Mouse (Mus musculus) hindbrain, embryonic 15.5 days (tissue): ENCODE measurements around the gene 1700016K19Rik. TPM values are rescaled to one million over a fixed set of nuclear protein-coding genes. Genes with fewer than 3 reads are reported as not detected.
A peak's percentile ranks its signal among the peaks of the same experiment; 100 is the strongest.

ENCODE experiments used
- ATAC-seq: fragments of 200-750 bp; cut with Nextera tagmentation; 2 replicates; pipeline ENCODE4 v1.8.0; 2017; ENCODE audit warnings: low read depth, moderate number of reproducible peaks, moderate TSS enrichment; ENCODE audit not compliant: low FRiP score
- H3K27ac ChIP-seq: fragments of 300-500 bp; sonication (generic); replicated peaks from 2 replicates; pipeline ENCODE4 v1.5.1; 2015; ENCODE audit warnings: mild to moderate bottlenecking, inconsistent platforms
- H3K27me3 ChIP-seq: fragments of 300-500 bp; sonication (generic); 2 replicates; pipeline ENCODE4 v1.6.1; 2015; ENCODE audit warnings: control low read depth, inconsistent platforms
- H3K36me3 ChIP-seq: fragments of 300-500 bp; sonication (generic); 2 replicates; pipeline ENCODE4 v1.6.1; 2015; ENCODE audit warnings: control low read depth, inconsistent platforms
- H3K4me1 ChIP-seq: fragments of 300-500 bp; sonication (generic); replicated peaks from 2 replicates; pipeline ENCODE4 v1.6.1; 2015; ENCODE audit warnings: control low read depth, inconsistent platforms
- H3K4me2 ChIP-seq: fragments of 300-500 bp; sonication (generic); 2 replicates; pipeline ENCODE4 v1.6.1; 2015; ENCODE audit warnings: moderate library complexity, mild to moderate bottlenecking, inconsistent platforms
- H3K4me3 ChIP-seq: fragments of 300-500 bp; sonication (generic); 2 replicates; pipeline ENCODE4 v1.5.1; 2015; ENCODE audit warnings: mild to moderate bottlenecking, inconsistent platforms
- H3K9ac ChIP-seq: fragments of 300-500 bp; sonication (generic); 2 replicates; pipeline ENCODE4 v1.6.1; 2015; ENCODE audit warnings: inconsistent platforms
- H3K9me3 ChIP-seq: fragments of 300-500 bp; sonication (generic); 2 replicates; pipeline ENCODE4 v1.6.1; 2016; ENCODE audit warnings: control low read depth, inconsistent platforms
- WGBS: fragments of 180-500 bp; shearing (Covaris S2); methylation state at CpG from one replicate; pipeline ENCODE4 v1.1.7; 2015; 5-methylcytosine and 5-hydroxymethylcytosine counted together
- polyA plus RNA-seq: library from polyadenylated mRNA; unstranded; fragments of >200 nt; fragmentation: Nextera tagmentation; extraction: Ambion mirVana; gene quantifications from 2 replicates; pipeline ENCODE4 v1.2.1, GENCODE M21; 2015

Gene 1700016K19Rik
- polyA plus RNA-seq, 1 experiment from 2014 or later = 4.3 TPM

DNA sequence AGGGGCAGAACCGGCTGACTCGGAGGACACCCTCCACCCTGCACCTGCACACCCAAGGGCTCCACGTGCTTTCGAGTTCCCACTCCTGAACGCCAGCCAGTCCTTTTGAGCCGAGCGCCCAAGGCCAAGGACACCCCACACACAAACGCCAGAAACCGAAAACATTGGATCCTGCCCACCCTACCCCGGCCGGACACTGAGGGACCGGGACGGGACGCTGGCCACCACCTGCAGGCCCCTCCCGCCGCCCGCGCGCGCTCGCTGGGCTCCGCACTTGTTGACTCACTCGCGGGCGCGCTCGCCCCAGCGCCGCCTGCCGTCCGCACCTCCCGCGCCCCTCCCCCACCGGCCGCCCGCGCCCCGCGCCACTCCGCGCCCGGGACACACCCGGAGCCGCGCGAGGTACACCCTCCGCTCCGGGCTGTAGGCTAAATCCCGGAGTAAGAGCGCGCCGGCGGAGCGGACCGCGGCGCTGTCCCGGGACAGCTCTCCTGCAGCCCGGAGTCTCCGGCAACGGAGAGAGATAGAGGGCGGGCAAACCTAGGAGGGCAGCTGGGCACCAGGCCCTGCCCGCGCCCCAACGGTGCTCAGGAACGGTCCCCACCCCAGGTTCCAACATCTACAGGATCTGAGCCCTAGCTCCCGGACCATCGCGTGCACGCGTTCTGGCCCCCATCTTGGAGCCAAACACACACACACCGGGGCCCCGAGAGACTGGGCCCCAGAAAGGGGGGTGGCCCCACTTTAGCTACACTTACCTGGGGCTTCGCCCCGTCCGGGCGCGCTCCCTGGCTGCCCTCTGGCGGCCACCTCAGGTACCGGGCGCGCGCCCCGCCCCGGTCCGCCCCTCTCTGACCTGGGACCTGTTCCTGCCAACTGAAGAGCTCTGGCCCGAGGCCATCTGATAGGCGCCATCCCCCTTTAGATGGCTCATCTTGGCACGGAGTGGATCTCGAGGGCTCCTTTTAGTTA, 33.0 kb upstream of the 1700016K19Rik start:
- Histone ChIP-seq H3K9ac (peak overlapping the region; percentile 61), H3K27ac (peak overlapping the region; percentile 39), H3K4me1 (peaks cover 42% of the 10 kb centered on the region), H3K9me3 (no peaks in the 10 kb centered on the region), H3K4me3 (peak overlapping the region; percentile 62), H3K4me2 (peak overlapping the region; percentile 99), H3K27me3 (peaks cover 12% of the 10 kb centered on the region; the same call in 1 of the 2 replicates), H3K36me3 (no peaks in the 10 kb centered on the region)
- ATAC-seq = peak; percentile 52
- WGBS = under 1% methylated on average over 88 of the region's 90 CpGs

DNA sequence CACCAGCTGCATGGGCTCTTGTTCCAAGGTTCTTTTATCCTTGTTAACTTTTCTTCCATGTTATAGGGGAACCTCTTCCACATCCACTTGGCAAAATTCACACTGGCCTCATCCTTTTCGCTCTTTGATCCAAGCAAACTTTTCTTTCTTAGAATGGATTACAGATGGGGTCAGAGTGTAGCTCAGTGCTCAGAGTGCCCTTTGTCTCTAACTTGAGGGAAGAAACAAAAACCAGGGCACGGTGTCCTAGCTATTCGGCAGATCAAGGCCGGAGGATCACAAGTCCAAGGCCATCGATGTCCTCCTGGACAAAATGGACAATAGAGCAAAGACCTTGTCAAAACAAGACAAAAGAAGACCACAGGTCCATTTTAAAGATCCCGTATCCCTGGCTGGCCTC, 31.0 kb upstream of the 1700016K19Rik start:
- Histone ChIP-seq H3K4me2 (no peak overlapping the region), H3K4me3 (no peak overlapping the region), H3K9ac (no peak overlapping the region), H3K9me3 (no peaks in the 10 kb centered on the region), H3K4me1 (peaks cover 38% of the 10 kb centered on the region), H3K27me3 (peaks cover 12% of the 10 kb centered on the region; the same call in 1 of the 2 replicates), H3K36me3 (no peaks in the 10 kb centered on the region), H3K27ac (no peak overlapping the region)
- no peak for ATAC-seq
- 80% methylated on average over 6 of the region's 6 CpGs for WGBS

GRCm38 (mm10) chr11:75970629-75971028, 29.1 kb upstream of the 1700016K19Rik start:
- 32% methylated on average over 3 of the region's 3 CpGs for WGBS
- no peak overlapping the region for H3K9ac ChIP-seq
- peaks cover 19% of the 10 kb centered on the region for H3K4me1 ChIP-seq
- no peak overlapping the region for H3K27ac ChIP-seq
- H3K27me3 ChIP-seq = peaks cover 3% of the 10 kb centered on the region; the same call in 1 of the 2 replicates
- H3K36me3 ChIP-seq = no peaks in the 10 kb centered on the region
- H3K4me2 ChIP-seq = no peak overlapping the region
- H3K9me3 ChIP-seq = no peaks in the 10 kb centered on the region
- no peak for ATAC-seq
- H3K4me3 ChIP-seq = no peak overlapping the region

- WGBS = 80% methylated on average over 3 of the region's 3 CpGs
- H3K4me3 ChIP-seq = no peak overlapping the region
- H3K27ac ChIP-seq = no peak overlapping the region
- peaks cover 3% of the 10 kb centered on the region for H3K4me1 ChIP-seq
- H3K36me3 ChIP-seq = no peaks in the 10 kb centered on the region
- H3K27me3 ChIP-seq = no peaks in the 10 kb centered on the region; the same call in 1 of the 2 replicates
- no peaks in the 10 kb centered on the region for H3K9me3 ChIP-seq
- ATAC-seq = no peak
- H3K4me2 ChIP-seq = no peak overlapping the region
- no peak overlapping the region for H3K9ac ChIP-seq
Measured at GRCm38 (mm10) chr11:75972188-75972587, 27.5 kb upstream of the 1700016K19Rik start.

- no peaks in the 10 kb centered on the region for H3K4me1 ChIP-seq
- no peak overlapping the region for H3K4me2 ChIP-seq
- H3K27ac ChIP-seq = no peak overlapping the region
- no peaks in the 10 kb centered on the region for H3K36me3 ChIP-seq
- no peak overlapping the region for H3K4me3 ChIP-seq
- H3K9ac ChIP-seq = no peak overlapping the region
- ATAC-seq = no peak
- 38% methylated on average over 7 of the region's 7 CpGs for WGBS
- no peaks in the 10 kb centered on the region; the same call in 1 of the 2 replicates for H3K27me3 ChIP-seq
- no peaks in the 10 kb centered on the region for H3K9me3 ChIP-seq
Measured at GRCm38 (mm10) chr11:75972916-75973567, 26.7 kb upstream of the 1700016K19Rik start.

DNA sequence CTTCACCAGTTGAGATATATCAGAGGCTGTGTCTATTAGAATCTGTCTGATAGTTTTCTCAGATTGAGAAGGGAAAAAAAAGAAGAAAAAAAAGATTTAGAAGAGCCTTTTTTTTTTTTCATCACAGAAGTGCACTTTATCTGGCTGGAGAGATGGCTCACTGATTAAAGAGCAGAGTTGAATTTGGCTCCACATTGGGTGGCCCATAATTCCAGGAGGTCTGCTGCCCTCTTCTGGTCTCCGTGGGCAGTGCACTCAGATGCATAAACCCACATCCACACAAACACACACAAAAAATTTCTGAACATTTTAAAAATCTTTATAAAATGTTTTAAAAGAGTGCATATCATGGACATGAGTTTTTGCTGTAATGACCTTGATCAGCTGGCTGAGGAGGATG, 25.7 kb upstream of the 1700016K19Rik start:
- Histone ChIP-seq H3K4me2 (no peak overlapping the region), H3K27me3 (no peaks in the 10 kb centered on the region), H3K4me1 (no peaks in the 10 kb centered on the region), H3K36me3 (no peaks in the 10 kb centered on the region), H3K4me3 (no peak overlapping the region), H3K9me3 (no peaks in the 10 kb centered on the region), H3K9ac (no peak overlapping the region), H3K27ac (no peak overlapping the region)
- WGBS = 92% methylated on average over 1 of the region's 1 CpGs
- no peak for ATAC-seq

DNA sequence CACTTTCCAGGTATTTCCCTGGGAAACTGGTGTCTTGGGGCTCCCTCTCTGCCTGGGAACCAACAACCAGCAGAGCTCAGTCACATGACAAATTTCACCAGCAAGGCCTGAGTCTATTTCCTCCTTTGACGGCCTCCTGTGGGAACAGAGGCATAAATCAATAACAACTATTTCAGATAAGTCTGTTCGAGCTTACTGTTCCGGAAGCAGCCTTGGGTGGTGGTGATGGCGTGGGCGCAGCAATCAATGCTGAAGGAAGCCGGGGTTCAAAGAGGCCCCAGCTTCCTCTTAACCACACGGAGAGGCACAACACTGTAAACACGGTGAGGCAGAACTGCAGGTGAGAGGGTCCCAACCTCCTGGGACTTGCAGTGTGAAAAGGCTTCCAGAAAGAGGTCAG, 23.0 kb upstream of the 1700016K19Rik start:
- no peaks in the 10 kb centered on the region for H3K36me3 ChIP-seq
- H3K4me3 ChIP-seq = no peak overlapping the region
- H3K27ac ChIP-seq = no peak overlapping the region
- no peaks in the 10 kb centered on the region for H3K27me3 ChIP-seq
- WGBS = 70% methylated on average over 8 of the region's 8 CpGs
- no peak for ATAC-seq
- H3K9me3 ChIP-seq = no peaks in the 10 kb centered on the region
- no peaks in the 10 kb centered on the region for H3K4me1 ChIP-seq
- H3K4me2 ChIP-seq = no peak overlapping the region
- no peak overlapping the region for H3K9ac ChIP-seq

DNA sequence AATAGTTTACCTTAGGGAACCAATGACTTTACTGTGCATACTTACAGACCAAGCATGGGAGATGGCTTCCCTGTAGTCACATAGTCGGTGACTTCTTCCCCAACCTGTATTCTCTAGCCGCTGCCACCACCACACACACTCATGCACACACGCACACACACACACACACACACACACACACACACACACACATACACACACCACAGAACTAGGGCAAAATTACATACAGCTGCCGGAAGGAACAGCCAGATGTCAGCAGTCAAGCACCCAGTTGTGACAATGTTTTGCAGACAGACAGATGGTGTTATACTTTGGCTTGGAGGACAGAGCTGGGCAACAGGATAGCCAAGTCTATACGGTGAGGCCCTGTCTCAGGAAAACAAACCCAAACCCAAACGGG, 21.7 kb upstream of the 1700016K19Rik start:
- ATAC-seq = no peak
- H3K27ac ChIP-seq = no peak overlapping the region
- no peak overlapping the region for H3K4me3 ChIP-seq
- no peaks in the 10 kb centered on the region for H3K36me3 ChIP-seq
- no peak overlapping the region for H3K4me2 ChIP-seq
- H3K27me3 ChIP-seq = no peaks in the 10 kb centered on the region
- no peaks in the 10 kb centered on the region for H3K9me3 ChIP-seq
- H3K9ac ChIP-seq = no peak overlapping the region
- no peaks in the 10 kb centered on the region for H3K4me1 ChIP-seq
- WGBS = 86% methylated on average over 6 of the region's 6 CpGs

DNA sequence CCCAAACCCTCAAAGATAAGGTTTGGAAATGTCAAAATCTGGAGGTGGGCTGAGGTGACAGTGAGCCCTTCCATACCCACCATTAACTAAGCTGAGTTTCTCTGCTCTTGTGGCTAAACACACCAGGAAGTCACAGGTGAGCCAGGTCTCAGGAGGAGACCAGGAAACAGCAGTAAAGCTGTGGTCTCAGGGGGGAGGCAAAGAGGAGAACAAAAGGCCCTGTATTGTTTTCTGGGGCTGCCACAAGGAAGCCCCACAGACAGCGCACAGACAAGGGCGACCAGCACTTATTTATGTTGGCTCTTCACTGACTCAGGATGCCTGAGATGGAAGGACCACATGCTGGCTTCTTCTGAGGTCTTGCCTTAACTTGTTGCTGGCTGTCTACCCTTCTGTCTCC, 19.3 kb upstream of the 1700016K19Rik start:
- H3K36me3 ChIP-seq = no peaks in the 10 kb centered on the region
- WGBS = 40% methylated on average over 2 of the region's 2 CpGs
- H3K4me1 ChIP-seq = no peaks in the 10 kb centered on the region
- H3K27me3 ChIP-seq = no peaks in the 10 kb centered on the region
- no peak overlapping the region for H3K4me2 ChIP-seq
- H3K4me3 ChIP-seq = no peak overlapping the region
- H3K9me3 ChIP-seq = no peaks in the 10 kb centered on the region
- H3K27ac ChIP-seq = no peak overlapping the region
- ATAC-seq = no peak
- H3K9ac ChIP-seq = no peak overlapping the region

- no peak overlapping the region for H3K27ac ChIP-seq
- no peaks in the 10 kb centered on the region for H3K27me3 ChIP-seq
- 68% methylated on average over 4 of the region's 4 CpGs for WGBS
Measured at GRCm38 (mm10) chr11:75983194-75983593, 16.5 kb upstream of the 1700016K19Rik start.

GRCm38 (mm10) chr11:75984581-75984980, 15.1 kb upstream of the 1700016K19Rik start:
- no peak overlapping the region for H3K9ac ChIP-seq
- H3K4me1 ChIP-seq = no peaks in the 10 kb centered on the region
- no peak for ATAC-seq
- no peak overlapping the region for H3K4me3 ChIP-seq
- H3K9me3 ChIP-seq = no peaks in the 10 kb centered on the region
- no peak overlapping the region for H3K4me2 ChIP-seq
- H3K27ac ChIP-seq = no peak overlapping the region
- 89% methylated on average over 1 of the region's 1 CpGs for WGBS
- no peaks in the 10 kb centered on the region for H3K36me3 ChIP-seq
- no peaks in the 10 kb centered on the region for H3K27me3 ChIP-seq

More at GRCm38 (mm10) chr11:75983194-75983593, 16.5 kb upstream of the 1700016K19Rik start:
- ATAC-seq = no peak
- H3K36me3 ChIP-seq = no peaks in the 10 kb centered on the region
- no peak overlapping the region for H3K9ac ChIP-seq
- no peaks in the 10 kb centered on the region for H3K4me1 ChIP-seq
- H3K4me2 ChIP-seq = no peak overlapping the region
- no peak overlapping the region for H3K4me3 ChIP-seq
- no peaks in the 10 kb centered on the region for H3K9me3 ChIP-seq

- H3K9ac ChIP-seq = no peak overlapping the region
- H3K36me3 ChIP-seq = no peaks in the 10 kb centered on the region
- no peaks in the 10 kb centered on the region for H3K27me3 ChIP-seq
- H3K4me3 ChIP-seq = no peak overlapping the region
- no peak overlapping the region for H3K4me2 ChIP-seq
- WGBS = 73% methylated on average over 7 of the region's 7 CpGs
- H3K4me1 ChIP-seq = no peaks in the 10 kb centered on the region
- no peak for ATAC-seq
- no peaks in the 10 kb centered on the region for H3K9me3 ChIP-seq
- no peak overlapping the region for H3K27ac ChIP-seq
Measured at GRCm38 (mm10) chr11:75985948-75986347, 13.8 kb upstream of the 1700016K19Rik start.
